In genomic region chr17:23675564-23676281, GRCm38 (mm10) we compare ENCODE assay signal across 8 mouse cellular contexts. TPM values are rescaled to one million over a fixed set of nuclear protein-coding genes. Genes with fewer than 3 reads are reported as not detected.
DNase-seq lines count a peak whose midpoint lies in the region; ATAC-seq lines count a peak whose summit lies in the region.

No protein-coding gene starts in this region.

- H3K4me2 ChIP-seq in hindbrain, embryonic 14.5 days (replicated peaks), result peak overlapping the region; percentile 80
- H3K4me2 ChIP-seq in liver, embryonic 12.5 days, result peak overlapping the region; percentile 93

- peaks cover 26% of the 10 kb centered on the region for H3K4me1 ChIP-seq in hindbrain, embryonic 14.5 days (replicated peaks; ENCODE audit: control insufficient read depth, insufficient read depth, low read length)
- peaks cover 62% of the 10 kb centered on the region for H3K4me1 ChIP-seq in liver, embryonic 12.5 days

- no peaks in the 10 kb centered on the region for H3K36me3 ChIP-seq in hindbrain, embryonic 14.5 days (replicated peaks; ENCODE audit: control insufficient read depth, insufficient read depth)
- peaks cover under 1% of the 10 kb centered on the region; the same call in 1 of the 2 replicates for H3K36me3 ChIP-seq in liver, embryonic 12.5 days

- H3K9me3 ChIP-seq in hindbrain, embryonic 14.5 days (ENCODE audit: control insufficient read depth, low read length), result no peaks in the 10 kb centered on the region
- H3K9me3 ChIP-seq in liver, embryonic 12.5 days (replicated peaks), result no peaks in the 10 kb centered on the region

- WGBS in hindbrain, embryonic 14.5 days, result 11% methylated on average over 15 of the region's 15 CpGs
- 13% methylated on average over 15 of the region's 15 CpGs for WGBS in liver, embryonic 12.5 days (ENCODE audit: insufficient replicate concordance)

- peaks cover 58% of the 10 kb centered on the region for H3K27me3 ChIP-seq in hindbrain, embryonic 14.5 days (ENCODE audit: control insufficient read depth, insufficient read depth, low read length)
- H3K27me3 ChIP-seq in liver, embryonic 12.5 days (replicated peaks), result peaks cover 61% of the 10 kb centered on the region

- no peak overlapping the region for H3K9ac ChIP-seq in hindbrain, embryonic 14.5 days
- no peak overlapping the region for H3K9ac ChIP-seq in liver, embryonic 12.5 days

- no peak for ATAC-seq in hindbrain, embryonic 14.5 days (ENCODE audit: low FRiP score)
- no peak for ATAC-seq in liver, embryonic 12.5 days
- ATAC-seq in inflammation-experienced regulatory T-cells, adult 6 months, result no peak

- H3K4me3 ChIP-seq in hindbrain, embryonic 14.5 days (replicated peaks; ENCODE audit: low read length), result peak overlapping the region; percentile 40
- H3K4me3 ChIP-seq in liver, embryonic 12.5 days, result peak overlapping the region; percentile 63

- peak; percentile 24 to 46 for DNase-seq in spleen, postnatal 10 days (ENCODE audit: low spot score in 2 of 2)
- no peak for DNase-seq in spleen, postnatal 36 days (ENCODE audit: low spot score in 2 of 2)
- DNase-seq in brain, adult 2 months (ENCODE audit: low read depth, low spot score), result peak; percentile 51
- DNase-seq in gastrocnemius, adult 18-20 months (ENCODE audit: low spot score), result peak; percentile 76
- no peak for DNase-seq in hindbrain, embryonic 14.5 days (ENCODE audit: low spot score)
- DNase-seq in naive thymus-derived CD4-positive, alpha-beta T cell, adult 2 months (ENCODE audit: low read depth), result peak; percentile 48

- H3K27ac ChIP-seq in hindbrain, embryonic 14.5 days, result no peak overlapping the region
- no peak overlapping the region for H3K27ac ChIP-seq in liver, embryonic 12.5 days

RNA-seq across cellular contexts. Expression of gene Tnfrsf12a, which starts 1.5 kb away (rescaled TPM):
- 10 to 100 TPM; 19.6 to 99.5 TPM for total RNA-seq in gastrocnemius, adult 18-20 months (2021)
- 3.1 and 3.7 TPM in 2 replicates for polyA plus RNA-seq in hindbrain, embryonic 14.5 days (2014; fragmentation: Nextera tagmentation; extraction: Ambion mirVana)
- 7.1 and 7.8 TPM in 2 replicates for polyA plus RNA-seq in liver, embryonic 12.5 days (2016; fragmentation: Nextera tagmentation; extraction: Ambion mirVana)
- 1 to 10 TPM; 3.7 to 6.5 (median 4.6) TPM for polyA plus RNA-seq in inflammation-experienced regulatory T-cells, adult 6 months (2017; shearing (Covaris generic))

RNA-seq across cellular contexts. Expression of gene Thoc6, which starts 2.0 kb away (rescaled TPM):
- total RNA-seq in gastrocnemius, adult 18-20 months (2021), result 1 to 10 TPM; 6.9 to 9.9 TPM
- polyA plus RNA-seq in hindbrain, embryonic 14.5 days (2014; fragmentation: Nextera tagmentation; extraction: Ambion mirVana), result 39.7 and 40.0 TPM in 2 replicates
- 31.4 and 36.1 TPM in 2 replicates for polyA plus RNA-seq in liver, embryonic 12.5 days (2016; fragmentation: Nextera tagmentation; extraction: Ambion mirVana)
- 10 to 100 TPM; 27.1 to 36.7 (median 27.5) TPM for polyA plus RNA-seq in inflammation-experienced regulatory T-cells, adult 6 months (2017; shearing (Covaris generic))

RNA-seq across cellular contexts. Expression of gene Hcfc1r1, which starts 2.3 kb away (rescaled TPM):
- 100 to 1,000 TPM; 135 to 138 TPM for total RNA-seq in gastrocnemius, adult 18-20 months (2021)
- 129 and 143 TPM in 2 replicates for polyA plus RNA-seq in hindbrain, embryonic 14.5 days (2014; fragmentation: Nextera tagmentation; extraction: Ambion mirVana)
- 23.6 and 25.5 TPM in 2 replicates for polyA plus RNA-seq in liver, embryonic 12.5 days (2016; fragmentation: Nextera tagmentation; extraction: Ambion mirVana)
- polyA plus RNA-seq in inflammation-experienced regulatory T-cells, adult 6 months (2017; shearing (Covaris generic)), result 10 to 100 TPM; 62.6 to 79.5 (median 70.7) TPM

RNA-seq across cellular contexts. Expression of gene Cldn6, which starts 3.3 kb away (rescaled TPM):
- not detected for total RNA-seq in gastrocnemius, adult 18-20 months (2021)
- polyA plus RNA-seq in hindbrain, embryonic 14.5 days (2014; fragmentation: Nextera tagmentation; extraction: Ambion mirVana), result 0.24 and 0.26 TPM in 2 replicates
- polyA plus RNA-seq in liver, embryonic 12.5 days (2016; fragmentation: Nextera tagmentation; extraction: Ambion mirVana), result 0.78 and 2.3 TPM in 2 replicates
- polyA plus RNA-seq in inflammation-experienced regulatory T-cells, adult 6 months (2017; shearing (Covaris generic)), result not detected

RNA-seq across cellular contexts. Expression of gene Cldn9, which starts 8.1 kb away (rescaled TPM):
- under 1 TPM in 1 of 2 experiments, not detected in 1; 0.21 TPM for total RNA-seq in gastrocnemius, adult 18-20 months (2021)
- 1.7 and 2.6 TPM in 2 replicates for polyA plus RNA-seq in hindbrain, embryonic 14.5 days (2014; fragmentation: Nextera tagmentation; extraction: Ambion mirVana)
- polyA plus RNA-seq in liver, embryonic 12.5 days (2016; fragmentation: Nextera tagmentation; extraction: Ambion mirVana), result 0.08 and 0.11 TPM in 2 replicates
- not detected for polyA plus RNA-seq in inflammation-experienced regulatory T-cells, adult 6 months (2017; shearing (Covaris generic))

Comparison
In these comparisons a context has a peak if more than half of its experiments do, and no peak if none do; other contexts are left out.
1. DNase-seq: peak in spleen, postnatal 10 days (2 of 2), brain, adult 2 months (single experiment), gastrocnemius, adult 18-20 months (single experiment) and naive thymus-derived CD4-positive, alpha-beta T cell, adult 2 months (single experiment); none in spleen, postnatal 36 days (0 of 2) and hindbrain, embryonic 14.5 days (single experiment).